In the genomic region with DNA sequence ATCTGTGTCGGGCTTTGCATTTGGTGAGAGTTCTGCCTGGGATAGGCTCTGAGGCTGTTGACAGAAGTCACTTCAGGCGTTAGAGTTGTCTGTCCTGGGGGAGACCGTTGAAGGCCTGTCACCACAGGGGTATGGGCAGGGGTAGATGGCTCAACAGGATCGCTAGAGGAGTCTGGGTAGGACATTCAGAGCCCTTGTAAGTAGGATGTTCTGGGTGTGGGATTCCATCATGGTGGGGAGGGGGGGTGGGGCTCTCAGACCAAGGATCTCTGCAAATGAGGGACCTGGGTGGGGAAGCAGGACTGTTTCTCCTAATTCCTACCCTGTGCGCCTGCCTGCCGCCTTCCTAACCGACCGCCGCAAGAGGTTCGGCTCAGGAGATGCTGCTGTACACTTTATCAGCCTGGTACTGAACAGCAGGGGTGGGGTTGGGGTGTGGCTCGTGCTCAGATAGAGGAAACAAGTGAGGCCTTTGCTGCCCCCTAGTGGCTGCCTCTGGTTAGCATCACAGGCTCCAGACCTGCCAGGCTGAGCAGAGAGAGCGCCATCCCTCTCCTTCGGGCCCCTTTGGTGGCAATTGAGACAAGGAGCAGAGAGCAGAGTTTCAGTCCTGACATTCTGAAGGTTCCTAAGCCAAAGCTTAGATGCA, we compare ENCODE assay signal across 8 mouse cellular contexts. TPM values are rescaled to one million over a fixed set of nuclear protein-coding genes. Genes with fewer than 3 reads are reported as not detected.
DNase-seq lines count a peak whose midpoint lies in the region; ATAC-seq and TF ChIP-seq lines count a peak whose summit lies in the region.

No protein-coding gene starts in this region.

- TF ChIP-seq EP300 in stomach, postnatal 0 days (optimal IDR thresholded peaks at IDR 0.05) = no peak

- no peak overlapping the region for H3K4me3 ChIP-seq in forebrain, embryonic 13.5 days
- H3K4me3 ChIP-seq in liver, embryonic 15.5 days (replicated peaks) = no peak overlapping the region
- no peak overlapping the region for H3K4me3 ChIP-seq in neural tube, embryonic 12.5 days
- no peak overlapping the region for H3K4me3 ChIP-seq in stomach, postnatal 0 days (ENCODE audit: low read depth, low read length)

- H3K4me1 ChIP-seq in forebrain, embryonic 13.5 days = no peaks in the 10 kb centered on the region
- peaks cover 42% of the 10 kb centered on the region for H3K4me1 ChIP-seq in liver, embryonic 15.5 days (replicated peaks)
- peaks cover 6% of the 10 kb centered on the region; the same call in 1 of the 2 replicates for H3K4me1 ChIP-seq in neural tube, embryonic 12.5 days
- H3K4me1 ChIP-seq in stomach, postnatal 0 days (replicated peaks; ENCODE audit: control insufficient read depth, insufficient read depth) = peaks cover 4% of the 10 kb centered on the region; the same call in 1 of the 2 replicates

- peak; percentile 89 to 93 for DNase-seq in CD8-positive naive resting alpha-beta T cell, adult 2 months (ENCODE audit: low read depth in 2 of 2, low spot score in 2 of 2)
- DNase-seq in c-Kit-positive CD71-positive TER-119-negative erythroid progenitor cells, embryonic 14.5 days (ENCODE audit: low read depth) = peak; percentile 95
- DNase-seq in heart, postnatal 10 days = peak; percentile 94 to 96
- peak; percentile 97 for DNase-seq in kidney, postnatal 4 days
- DNase-seq in stomach, postnatal 0 days (ENCODE audit: low spot score) = peak; percentile 97

- H3K27ac ChIP-seq in forebrain, embryonic 13.5 days = no peak overlapping the region
- no peak overlapping the region for H3K27ac ChIP-seq in liver, embryonic 15.5 days (replicated peaks)
- no peak overlapping the region for H3K27ac ChIP-seq in neural tube, embryonic 12.5 days
- H3K27ac ChIP-seq in stomach, postnatal 0 days (replicated peaks) = peak overlapping the region; percentile 89

- no peaks in the 10 kb centered on the region for H3K36me3 ChIP-seq in forebrain, embryonic 13.5 days (ENCODE audit: poor library complexity, severe bottlenecking)
- 0 out of 2 replicates have a peak, but pooled peaks cover 3% of the 10 kb centered on the region for H3K36me3 ChIP-seq in liver, embryonic 15.5 days (replicated peaks)
- no peaks in the 10 kb centered on the region for H3K36me3 ChIP-seq in neural tube, embryonic 12.5 days
- H3K36me3 ChIP-seq in stomach, postnatal 0 days (ENCODE audit: control insufficient read depth, insufficient read depth, low read length) = peaks cover 9% of the 10 kb centered on the region; the same call in 1 of the 2 replicates

- peak overlapping the region; percentile 35 for H3K4me2 ChIP-seq in forebrain, embryonic 13.5 days
- peak overlapping the region; percentile 52 for H3K4me2 ChIP-seq in liver, embryonic 15.5 days
- H3K4me2 ChIP-seq in neural tube, embryonic 12.5 days (replicated peaks) = peak overlapping the region; percentile 40
- no peak overlapping the region for H3K4me2 ChIP-seq in stomach, postnatal 0 days (replicated peaks; ENCODE audit: low read depth)

- intact Hi-C loops in heart, postnatal 10 days (cut with DNase I) = loop anchor here (2.0 to 5.0 kb wide), 2 partner anchors 15 to 34 kb away; no protein-coding TSS in a partner anchor

- H3K9ac ChIP-seq in forebrain, embryonic 13.5 days = no peak overlapping the region
- peak overlapping the region; percentile 11; the same call in 1 of the 2 replicates for H3K9ac ChIP-seq in liver, embryonic 15.5 days
- H3K9ac ChIP-seq in neural tube, embryonic 12.5 days = no peak overlapping the region
- H3K9ac ChIP-seq in stomach, postnatal 0 days (ENCODE audit: low read length) = no peak overlapping the region

- H3K27me3 ChIP-seq in forebrain, embryonic 13.5 days = peaks cover 16% of the 10 kb centered on the region; the same call in 1 of the 2 replicates
- peaks cover 32% of the 10 kb centered on the region for H3K27me3 ChIP-seq in liver, embryonic 15.5 days
- H3K27me3 ChIP-seq in neural tube, embryonic 12.5 days (replicated peaks) = peaks cover 10% of the 10 kb centered on the region; the same call in 1 of the 2 replicates
- no peaks in the 10 kb centered on the region for H3K27me3 ChIP-seq in stomach, postnatal 0 days (ENCODE audit: control insufficient read depth, insufficient read depth, low read length)

- peak; percentile 99 for TF ChIP-seq CTCF in stomach, postnatal 0 days (IDR thresholded peaks at IDR 0.05; ENCODE audit: low read depth)

- WGBS in forebrain, embryonic 13.5 days = 15% methylated on average over 13 of the region's 13 CpGs
- WGBS in liver, embryonic 15.5 days (ENCODE audit: insufficient replicate concordance) = 7% methylated on average over 13 of the region's 13 CpGs
- 15% methylated on average over 13 of the region's 13 CpGs for WGBS in neural tube, embryonic 12.5 days
- WGBS in stomach, postnatal 0 days = 9% methylated on average over 13 of the region's 13 CpGs

- peak; percentile 87 for ATAC-seq in forebrain, embryonic 13.5 days
- ATAC-seq in liver, embryonic 15.5 days (ENCODE audit: insufficient read depth) = peak; percentile 75
- peak; percentile 57; the same call in 1 of the 2 replicates for ATAC-seq in neural tube, embryonic 12.5 days (ENCODE audit: low FRiP score, low read depth)
- ATAC-seq in stomach, postnatal 0 days (ENCODE audit: low FRiP score, low TSS enrichment) = peak; percentile 65

- H3K9me3 ChIP-seq in forebrain, embryonic 13.5 days (replicated peaks) = no peaks in the 10 kb centered on the region
- no peaks in the 10 kb centered on the region for H3K9me3 ChIP-seq in liver, embryonic 15.5 days (replicated peaks)
- no peaks in the 10 kb centered on the region for H3K9me3 ChIP-seq in neural tube, embryonic 12.5 days
- no peaks in the 10 kb centered on the region for H3K9me3 ChIP-seq in stomach, postnatal 0 days (ENCODE audit: control insufficient read depth, low read length)

RNA-seq across cellular contexts. Expression of a gene that starts 3.7 kb away (rescaled TPM):
- not detected in 2 replicates for polyA plus RNA-seq in forebrain, embryonic 13.5 days (2015; fragmentation: Nextera tagmentation; extraction: Ambion mirVana)
- total RNA-seq in heart, postnatal 10 days (2021) = under 1 TPM in 1 of 2 experiments, not detected in 1; 0.64 TPM
- 7.7 and 9.5 TPM in 2 replicates for polyA plus RNA-seq in liver, embryonic 15.5 days (2015; fragmentation: Nextera tagmentation; extraction: Ambion mirVana)
- not detected in 2 replicates for polyA plus RNA-seq in neural tube, embryonic 12.5 days (2016; fragmentation: Nextera tagmentation; extraction: Ambion mirVana)
- polyA plus RNA-seq in stomach, postnatal 0 days (2015; fragmentation: Nextera tagmentation; extraction: Ambion mirVana) = 39.4 and 39.5 TPM in 2 replicates

RNA-seq across cellular contexts. Expression of a gene that starts 9.2 kb away (rescaled TPM):
- 5.0 and 5.5 TPM in 2 replicates for polyA plus RNA-seq in forebrain, embryonic 13.5 days (2015; fragmentation: Nextera tagmentation; extraction: Ambion mirVana)
- total RNA-seq in heart, postnatal 10 days (2021) = 10 to 100 TPM; 63.9 to 68.5 TPM
- 13.0 and 15.2 TPM in 2 replicates for polyA plus RNA-seq in liver, embryonic 15.5 days (2015; fragmentation: Nextera tagmentation; extraction: Ambion mirVana)
- 14.9 and 17.6 TPM in 2 replicates for polyA plus RNA-seq in neural tube, embryonic 12.5 days (2016; fragmentation: Nextera tagmentation; extraction: Ambion mirVana)
- 37.7 and 45.4 TPM in 2 replicates for polyA plus RNA-seq in stomach, postnatal 0 days (2015; fragmentation: Nextera tagmentation; extraction: Ambion mirVana)

RNA-seq across cellular contexts. Expression of a gene that starts 25.4 kb away (rescaled TPM):
- polyA plus RNA-seq in forebrain, embryonic 13.5 days (2015; fragmentation: Nextera tagmentation; extraction: Ambion mirVana) = 50.3 and 53.7 TPM in 2 replicates
- 10 to 100 TPM; 40.4 to 45.2 TPM for total RNA-seq in heart, postnatal 10 days (2021)
- polyA plus RNA-seq in liver, embryonic 15.5 days (2015; fragmentation: Nextera tagmentation; extraction: Ambion mirVana) = 21.4 and 23.6 TPM in 2 replicates
- polyA plus RNA-seq in neural tube, embryonic 12.5 days (2016; fragmentation: Nextera tagmentation; extraction: Ambion mirVana) = 55.6 and 57.5 TPM in 2 replicates
- polyA plus RNA-seq in stomach, postnatal 0 days (2015; fragmentation: Nextera tagmentation; extraction: Ambion mirVana) = 35.6 and 39.3 TPM in 2 replicates

RNA-seq across cellular contexts. Expression of a gene that starts 47.8 kb away (rescaled TPM):
- 0.15 and 0.16 TPM in 2 replicates for polyA plus RNA-seq in forebrain, embryonic 13.5 days (2015; fragmentation: Nextera tagmentation; extraction: Ambion mirVana)
- not detected for total RNA-seq in heart, postnatal 10 days (2021)
- 0.08 and 0.26 TPM in 2 replicates for polyA plus RNA-seq in liver, embryonic 15.5 days (2015; fragmentation: Nextera tagmentation; extraction: Ambion mirVana)
- 0.28 and 0.32 TPM in 2 replicates for polyA plus RNA-seq in neural tube, embryonic 12.5 days (2016; fragmentation: Nextera tagmentation; extraction: Ambion mirVana)
- 0.27 and 0.28 TPM in 2 replicates for polyA plus RNA-seq in stomach, postnatal 0 days (2015; fragmentation: Nextera tagmentation; extraction: Ambion mirVana)

RNA-seq across cellular contexts. Expression of a gene that starts 47.9 kb away (rescaled TPM):
- polyA plus RNA-seq in forebrain, embryonic 13.5 days (2015; fragmentation: Nextera tagmentation; extraction: Ambion mirVana) = 3.7 and 5.4 TPM in 2 replicates
- 1 to 10 TPM; 6.3 to 8.2 TPM for total RNA-seq in heart, postnatal 10 days (2021)
- 14.4 and 15.3 TPM in 2 replicates for polyA plus RNA-seq in liver, embryonic 15.5 days (2015; fragmentation: Nextera tagmentation; extraction: Ambion mirVana)
- 9.6 and 10.0 TPM in 2 replicates for polyA plus RNA-seq in neural tube, embryonic 12.5 days (2016; fragmentation: Nextera tagmentation; extraction: Ambion mirVana)
- polyA plus RNA-seq in stomach, postnatal 0 days (2015; fragmentation: Nextera tagmentation; extraction: Ambion mirVana) = 22.7 and 27.4 TPM in 2 replicates
